Mouse (Mus musculus): Measurements from ENCODE around the gene Fbxl12. TPM values are rescaled to one million over a fixed set of nuclear protein-coding genes. Genes with fewer than 3 reads are reported as not detected.
A peak's percentile ranks its signal among the peaks of the same experiment; 100 is the strongest.
"Not testable (repeated sequence)": the region's sequence is repeated elsewhere in the genome, so short reads cannot be mapped to it uniquely, and the experiment has no call there.

The Fbxl12 gene
- total RNA-seq, 1 experiment from 2014 or later = 6.5 TPM

DNA sequence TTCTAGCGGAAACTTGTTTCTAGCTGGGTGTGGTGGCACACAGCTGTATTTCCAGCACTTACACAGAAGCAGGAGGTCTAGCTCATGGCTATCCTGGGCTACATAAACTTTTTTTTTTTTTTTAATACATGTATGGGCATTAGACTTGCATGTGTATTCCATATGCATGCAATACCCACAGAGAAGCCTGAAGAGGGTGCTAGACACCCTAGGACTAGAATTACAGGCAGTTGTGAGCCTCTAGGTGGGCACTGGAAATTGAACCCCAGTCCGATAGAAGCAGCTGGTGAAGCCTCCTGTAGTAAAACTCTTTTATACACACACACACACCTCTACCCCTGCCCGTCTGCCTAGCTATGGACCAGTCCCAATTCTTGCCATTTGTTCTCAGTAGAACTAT lies 9.3 kb upstream of the Fbxl12 start:
- no peak for ATAC-seq (replicated peaks; ENCODE audit: low read depth, poor library complexity, severe bottlenecking)

DNA sequence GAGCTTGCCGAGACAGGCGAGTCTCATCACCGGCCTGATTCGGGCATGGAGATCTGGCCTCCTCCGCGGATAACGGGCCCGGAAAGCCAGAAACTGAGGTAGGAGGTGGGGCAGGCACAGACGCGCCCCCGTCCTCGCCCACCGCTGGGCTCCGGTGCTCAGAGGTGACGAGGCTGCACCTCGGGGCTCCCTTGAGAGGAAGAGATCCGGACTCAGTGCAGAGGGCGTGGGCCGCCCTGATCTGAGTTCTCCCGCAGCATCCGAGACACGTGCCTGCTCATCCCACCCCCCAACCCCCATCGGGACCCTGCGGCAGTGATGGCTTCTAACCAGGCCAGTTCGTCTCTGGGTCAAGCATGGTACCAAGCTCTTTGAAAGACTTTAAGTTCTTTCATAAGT lies 7.7 kb upstream of the Fbxl12 start:
- peak; percentile 6 for ATAC-seq (replicated peaks; ENCODE audit: low read depth, poor library complexity, severe bottlenecking)

DNA sequence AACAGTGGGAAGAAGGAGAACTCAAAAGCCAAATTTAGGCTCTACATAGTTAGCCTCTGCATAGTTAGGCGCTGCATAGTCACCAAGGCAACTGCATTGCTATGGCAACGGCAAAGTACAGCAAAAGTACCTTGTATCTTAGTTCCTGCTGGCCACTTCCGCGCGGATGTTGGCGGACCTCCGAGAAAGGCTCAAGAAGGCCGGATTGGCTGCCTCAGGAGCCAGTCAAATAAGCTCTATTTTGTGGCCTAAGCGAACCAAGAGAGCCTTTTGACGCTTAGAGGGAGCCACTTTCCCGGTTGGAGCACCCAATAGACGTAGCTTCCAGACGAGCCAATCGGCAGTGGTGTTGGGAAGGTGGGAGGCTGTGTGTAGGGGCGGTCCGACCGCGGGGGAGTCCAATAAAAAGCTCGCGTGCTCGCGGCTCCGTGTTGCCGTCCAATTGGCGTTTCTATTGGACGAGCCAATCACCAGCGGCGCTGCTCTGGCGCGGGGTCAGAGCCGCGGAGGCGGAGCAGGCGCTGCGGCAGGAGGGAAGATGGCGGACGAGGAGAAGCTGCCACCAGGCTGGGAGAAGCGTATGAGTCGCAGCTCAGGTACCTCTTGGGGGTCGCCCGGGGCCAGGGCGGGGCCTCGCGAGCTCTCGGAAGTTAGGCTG lies 7.2 kb upstream of the Fbxl12 start, which contains the start of gene Pin1:
Pin1 (plus strand) TSS at position 494 of the 658 bp plus-strand sequence.
- ATAC-seq (replicated peaks; ENCODE audit: low read depth, poor library complexity, severe bottlenecking) = peak; percentile 95

DNA sequence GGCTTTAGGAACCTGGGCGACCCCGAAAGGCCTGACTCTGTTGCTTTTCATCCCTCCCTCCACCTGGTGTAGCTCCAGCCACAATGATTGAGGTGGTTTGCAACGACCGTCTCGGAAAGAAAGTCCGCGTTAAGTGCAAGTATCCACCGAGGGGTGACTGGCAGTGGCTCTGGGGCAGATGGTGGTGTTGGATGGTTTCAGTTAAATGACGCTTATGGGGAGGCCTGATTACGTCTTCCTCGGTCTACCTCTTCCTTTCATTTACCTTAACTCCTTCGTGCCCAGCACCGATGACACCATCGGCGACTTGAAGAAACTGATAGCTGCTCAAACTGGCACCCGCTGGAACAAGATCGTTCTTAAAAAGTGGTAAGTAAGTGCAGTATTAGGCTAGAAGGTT lies 554 bp upstream of the Fbxl12 start:
- no peak; the same call in 1 of the 2 replicates for ATAC-seq (replicated peaks; ENCODE audit: low read depth, poor library complexity, severe bottlenecking)

DNA sequence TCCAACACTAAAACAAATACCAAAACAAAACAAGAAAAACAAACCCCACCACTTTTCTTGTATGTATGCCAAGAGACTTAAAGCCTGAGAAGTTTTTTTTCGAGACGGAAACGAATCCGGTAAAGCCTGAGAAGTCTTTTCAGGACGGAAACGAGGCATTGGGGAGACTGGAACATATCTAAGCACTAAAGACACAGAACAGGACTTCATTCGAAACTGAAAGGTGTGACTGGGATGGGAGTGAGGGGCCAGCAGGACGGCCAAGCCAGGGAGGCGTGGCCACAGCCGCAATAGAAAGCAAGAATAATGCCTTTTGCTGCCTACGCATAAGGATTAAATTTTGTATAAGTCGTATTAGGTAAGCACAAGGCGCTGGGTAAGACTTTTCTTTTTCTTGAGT lies 786 bp downstream of the Fbxl12 start:
- no peak for ATAC-seq (replicated peaks; ENCODE audit: low read depth, poor library complexity, severe bottlenecking)

DNA sequence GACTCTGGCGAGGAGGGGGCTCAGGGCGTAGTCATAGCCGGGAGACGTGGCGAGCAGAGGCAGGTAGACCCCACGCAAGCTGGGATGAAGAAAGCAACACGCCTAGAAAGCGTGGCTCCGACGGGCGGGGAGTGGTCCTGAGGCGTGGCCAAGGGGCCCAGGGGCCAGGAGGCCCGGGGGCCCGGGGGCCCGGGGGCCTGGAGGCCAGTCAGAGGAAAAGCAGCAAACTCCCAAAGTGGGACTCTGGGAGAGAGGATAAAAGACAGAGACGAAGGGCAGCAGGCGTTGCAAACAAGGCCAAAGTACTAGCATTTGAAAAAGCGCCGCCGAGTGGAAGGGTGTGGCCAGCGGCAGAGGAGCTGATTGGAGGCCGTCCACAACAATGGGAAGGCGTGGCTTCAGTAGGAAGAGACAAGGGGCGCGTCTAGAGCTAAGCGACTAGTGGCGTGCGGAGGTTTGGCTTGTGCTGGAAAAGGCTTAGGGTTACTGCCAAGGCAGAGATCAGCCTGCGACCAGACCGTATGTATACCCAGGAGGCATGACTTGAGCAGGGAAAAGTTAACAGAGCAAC lies 1.6 kb downstream of the Fbxl12 start:
- peak; percentile 76 for ATAC-seq (replicated peaks; ENCODE audit: low read depth, poor library complexity, severe bottlenecking)

DNA sequence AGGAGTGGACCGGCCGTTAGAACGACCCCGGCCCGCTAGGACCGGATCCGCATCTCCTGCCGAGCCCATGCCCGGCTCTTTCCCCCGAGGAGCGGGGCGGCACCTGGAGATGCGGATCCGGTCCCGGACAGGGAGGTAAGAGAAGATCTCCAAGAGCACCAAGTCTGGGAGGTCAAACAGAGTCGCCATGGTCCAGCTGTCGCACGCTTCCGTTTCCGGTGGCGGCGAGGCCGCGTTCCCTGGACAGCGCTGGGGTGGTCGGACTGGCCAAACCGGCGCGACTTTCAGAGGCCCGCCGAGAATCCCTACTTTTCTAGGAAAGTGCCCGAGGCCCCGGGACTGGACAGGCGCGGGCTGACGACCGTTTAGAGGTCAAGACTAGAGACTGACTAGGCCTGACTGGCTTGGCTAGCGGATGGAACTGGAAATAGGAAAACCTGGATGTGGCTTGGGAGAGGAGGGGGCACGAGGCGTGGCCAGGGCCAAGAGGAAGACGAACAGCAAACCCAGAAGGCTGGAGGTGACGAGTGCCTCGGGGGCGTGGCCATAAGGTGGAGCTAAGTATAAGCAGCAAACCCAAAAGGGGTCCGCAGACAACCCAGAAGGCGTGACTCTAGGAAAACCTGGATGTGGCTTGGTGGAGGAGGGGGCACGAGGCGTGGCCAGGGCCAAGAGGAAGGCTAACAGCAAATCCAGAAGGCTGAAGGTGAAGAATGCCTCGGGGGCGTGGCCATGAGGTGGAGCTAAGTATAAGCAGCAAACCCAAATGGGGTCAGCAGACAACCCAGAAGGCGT lies 2.3 kb downstream of the Fbxl12 start, which contains the start of gene Ubl5:
Ubl5 (plus strand) TSS at position 778 of the 795 bp plus-strand sequence.
- peak; percentile 57 for ATAC-seq (replicated peaks; ENCODE audit: low read depth, poor library complexity, severe bottlenecking)

DNA sequence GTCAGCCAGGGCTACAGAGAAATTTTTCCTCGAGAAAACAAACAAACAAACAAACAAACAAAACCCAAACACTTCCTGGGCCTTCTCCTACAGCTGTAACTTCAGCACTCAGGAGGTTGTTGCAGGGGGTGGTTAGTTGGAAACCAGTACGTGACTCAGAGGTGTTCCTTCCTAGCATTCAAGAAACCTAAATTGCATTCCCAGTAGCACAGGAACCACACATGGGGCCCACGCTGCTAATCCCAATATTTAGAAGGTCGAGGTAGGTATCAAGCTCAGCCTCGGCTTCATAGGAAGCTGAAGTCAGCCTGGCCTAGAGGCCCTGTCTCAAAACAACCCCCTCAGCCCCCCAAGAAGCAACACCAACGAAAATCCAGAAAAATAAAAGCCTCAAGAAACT lies 3.1 kb downstream of the Fbxl12 start:
- no peak for ATAC-seq (replicated peaks; ENCODE audit: low read depth, poor library complexity, severe bottlenecking)

DNA sequence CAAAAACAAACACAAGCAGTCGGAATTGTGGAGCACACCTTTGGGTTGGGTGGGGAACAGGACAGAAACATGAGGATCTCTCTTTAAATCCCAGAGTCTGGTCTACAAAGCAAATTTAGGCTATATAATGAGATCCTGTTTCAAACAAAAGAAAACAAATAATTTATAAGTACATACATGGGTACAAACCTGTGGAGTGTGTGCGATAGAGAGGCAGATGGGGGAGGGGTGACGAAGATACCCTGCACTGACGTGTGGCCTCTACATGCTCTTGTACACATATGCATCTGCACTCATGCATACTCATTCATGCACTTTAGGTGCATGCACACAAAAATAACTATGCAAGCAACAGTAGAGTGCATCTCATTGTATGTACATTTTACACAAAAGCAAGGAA lies 5.1 kb downstream of the Fbxl12 start:
- ATAC-seq (replicated peaks; ENCODE audit: low read depth, poor library complexity, severe bottlenecking) = no peak

DNA sequence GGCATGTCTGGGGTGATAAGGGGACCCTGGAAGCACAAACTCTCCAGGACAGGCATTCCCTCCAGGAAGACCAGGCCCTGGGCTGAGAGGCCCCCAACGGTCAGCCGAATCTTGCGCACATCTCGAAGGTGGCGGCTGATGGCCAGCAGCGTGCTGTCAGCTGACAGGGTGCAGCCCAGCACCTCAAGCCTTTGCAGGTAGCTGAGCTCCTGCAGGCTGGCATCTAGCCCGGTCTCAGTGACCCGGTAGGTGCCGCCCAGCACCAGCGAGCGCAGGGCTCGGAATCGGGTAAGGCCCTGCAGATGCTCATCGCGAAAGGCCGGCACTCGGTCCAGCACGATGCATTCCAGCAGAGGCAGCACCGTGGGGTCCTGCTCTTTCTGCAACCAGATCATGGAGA lies 6.0 kb downstream of the Fbxl12 start:
- no peak for ATAC-seq (replicated peaks; ENCODE audit: low read depth, poor library complexity, severe bottlenecking)

DNA sequence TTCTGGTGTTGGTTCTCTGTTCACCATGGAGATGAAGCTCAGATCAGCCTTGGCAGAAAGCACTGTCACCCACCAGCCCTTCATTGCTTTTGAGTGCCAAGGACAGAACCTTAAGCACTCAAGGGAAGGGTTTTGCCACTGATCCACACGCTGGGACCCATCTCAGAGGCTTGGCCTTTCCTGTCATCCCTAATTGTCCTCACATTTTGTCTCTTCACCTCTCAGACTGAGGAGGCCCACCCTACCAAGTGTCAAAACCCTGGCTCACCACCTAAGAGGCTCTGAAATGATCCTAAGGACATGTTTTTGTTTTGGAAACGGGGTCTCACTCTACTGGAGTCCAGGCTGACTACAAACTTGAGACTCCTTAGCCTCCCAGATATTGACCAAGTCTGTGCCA lies 7.8 kb downstream of the Fbxl12 start:
- no peak for ATAC-seq (replicated peaks; ENCODE audit: low read depth, poor library complexity, severe bottlenecking)

DNA sequence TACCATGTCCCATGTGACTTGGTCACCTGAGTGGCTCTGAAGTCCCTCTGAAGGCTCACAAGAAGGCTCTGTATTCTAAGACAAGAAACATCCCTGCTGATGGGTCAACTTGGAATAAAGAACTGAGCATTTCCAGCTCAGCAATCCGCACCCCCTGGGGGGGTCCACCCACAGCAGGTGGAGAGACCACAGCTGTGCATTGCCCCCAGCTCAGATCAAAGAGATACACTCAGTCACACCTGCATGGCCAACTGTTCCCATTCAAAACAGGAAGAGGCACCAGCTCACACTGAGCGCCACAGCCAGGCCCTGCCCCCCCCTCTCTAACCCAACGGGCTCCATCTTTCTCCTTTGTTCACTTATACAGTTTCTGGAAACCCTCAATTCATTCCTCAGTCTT lies 8.3 kb downstream of the Fbxl12 start:
- ATAC-seq (replicated peaks; ENCODE audit: low read depth, poor library complexity, severe bottlenecking) = no peak

DNA sequence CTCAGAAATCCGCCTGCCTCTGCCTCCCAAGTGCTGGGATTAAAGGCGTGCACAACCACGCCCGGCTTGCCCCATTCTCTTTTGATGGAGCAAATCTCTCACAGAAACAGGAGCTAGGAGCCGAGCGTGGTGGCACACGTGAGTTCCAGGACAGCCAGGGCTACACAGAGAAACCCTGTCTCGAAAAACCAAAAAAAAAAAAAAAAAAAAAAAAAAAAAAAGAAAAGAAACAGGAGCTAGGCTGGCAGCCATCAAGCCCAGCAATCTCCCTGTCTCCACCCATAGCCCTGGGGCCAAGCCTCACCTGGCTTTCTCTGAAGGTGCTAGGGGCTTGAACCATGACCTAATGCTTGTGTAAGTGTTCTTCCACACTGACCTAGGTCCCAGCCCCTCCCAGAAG lies 8.9 kb downstream of the Fbxl12 start:
- ATAC-seq (replicated peaks; ENCODE audit: low read depth, poor library complexity, severe bottlenecking) = not testable (repeated sequence)

DNA sequence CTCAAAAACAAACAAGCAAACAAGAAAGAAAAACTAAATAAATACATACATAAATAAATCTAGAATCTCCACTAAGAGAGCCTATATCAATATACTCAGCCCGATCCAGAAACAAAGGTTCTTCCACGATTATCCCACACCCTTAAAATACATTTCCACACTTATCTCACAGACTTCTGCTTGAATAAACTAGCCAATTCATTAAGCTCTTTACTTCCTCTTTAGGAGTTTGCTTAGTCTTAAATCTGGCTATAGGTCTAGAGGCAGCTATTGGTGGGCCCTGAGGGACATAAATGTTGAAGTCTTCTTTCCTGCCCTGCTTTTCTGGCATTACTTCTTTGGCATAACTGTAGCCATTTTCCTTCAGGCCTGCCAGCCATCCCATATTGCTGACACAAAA lies 13.2 kb downstream of the Fbxl12 start:
- ATAC-seq (replicated peaks; ENCODE audit: low read depth, poor library complexity, severe bottlenecking) = no peak

DNA sequence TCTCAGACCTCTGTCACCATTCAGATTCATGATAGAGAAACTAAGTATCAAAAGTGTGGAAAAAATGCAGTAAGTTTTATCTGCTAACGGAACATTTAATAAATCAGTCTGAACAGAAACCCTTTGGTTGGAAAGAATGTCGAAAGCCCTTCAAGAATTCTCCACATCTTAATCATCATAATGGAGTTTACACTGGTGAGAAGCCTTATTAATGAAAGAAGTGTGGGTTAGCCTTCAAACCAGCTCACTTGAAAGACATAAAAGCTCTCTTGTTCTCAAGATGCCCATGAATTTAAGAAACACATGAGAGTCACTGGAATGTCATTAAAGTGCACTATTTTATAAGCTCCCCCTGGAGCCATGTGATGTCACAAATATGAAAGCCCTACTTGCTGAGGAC lies 27.9 kb downstream of the Fbxl12 start:
- no peak for ATAC-seq (replicated peaks; ENCODE audit: low read depth, poor library complexity, severe bottlenecking)

DNA sequence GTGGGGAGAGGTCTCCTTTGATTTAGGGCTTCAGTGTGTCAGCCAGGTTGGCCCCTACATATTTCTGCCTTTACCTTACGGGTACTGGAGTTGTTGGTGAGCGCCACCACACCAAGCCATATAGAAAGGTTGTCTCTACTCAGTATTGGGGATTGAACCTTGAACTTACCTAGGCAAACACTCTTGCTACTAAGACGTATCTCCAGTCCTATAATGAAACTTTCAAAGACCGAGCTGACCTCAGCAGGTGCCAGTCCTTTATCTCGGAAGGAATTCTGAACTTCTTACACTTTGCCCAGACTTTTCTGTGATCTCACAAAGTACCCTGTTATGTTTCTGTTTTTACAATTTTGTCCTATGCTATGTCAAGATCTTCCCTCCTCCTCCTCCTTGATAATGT lies 32.6 kb downstream of the Fbxl12 start:
- no peak for ATAC-seq (replicated peaks; ENCODE audit: low read depth, poor library complexity, severe bottlenecking)

DNA sequence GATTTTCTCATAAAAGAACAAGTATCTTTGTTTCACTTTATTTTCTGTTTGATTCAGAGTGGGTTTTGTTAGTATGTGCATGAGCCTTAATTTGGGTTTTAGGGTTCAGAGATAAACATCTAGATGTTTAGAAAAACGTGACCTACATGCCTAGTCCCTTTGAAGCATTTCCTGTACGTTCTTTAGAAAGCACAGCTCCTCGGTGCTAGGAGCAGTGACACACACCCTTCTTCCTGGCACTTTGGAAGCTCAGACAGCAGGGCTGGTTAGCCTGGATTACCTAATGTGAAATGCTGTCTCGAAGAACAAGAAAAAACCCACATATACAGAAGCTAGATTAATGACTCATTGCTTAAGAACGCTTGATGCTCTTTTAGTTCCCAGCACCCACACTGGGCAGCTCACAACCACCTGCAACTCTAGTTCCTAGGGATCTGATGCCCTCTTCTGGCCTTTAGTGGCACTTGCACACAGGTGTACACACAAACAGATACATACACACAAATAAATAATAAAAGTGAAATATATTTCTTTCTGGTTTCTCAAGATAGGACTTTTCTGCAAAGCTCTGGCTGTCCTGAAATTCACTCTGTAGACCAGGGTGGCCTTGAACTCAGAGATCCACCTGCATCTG lies 34.6 kb downstream of the Fbxl12 start:
- ATAC-seq (replicated peaks; ENCODE audit: low read depth, poor library complexity, severe bottlenecking) = no peak

DNA sequence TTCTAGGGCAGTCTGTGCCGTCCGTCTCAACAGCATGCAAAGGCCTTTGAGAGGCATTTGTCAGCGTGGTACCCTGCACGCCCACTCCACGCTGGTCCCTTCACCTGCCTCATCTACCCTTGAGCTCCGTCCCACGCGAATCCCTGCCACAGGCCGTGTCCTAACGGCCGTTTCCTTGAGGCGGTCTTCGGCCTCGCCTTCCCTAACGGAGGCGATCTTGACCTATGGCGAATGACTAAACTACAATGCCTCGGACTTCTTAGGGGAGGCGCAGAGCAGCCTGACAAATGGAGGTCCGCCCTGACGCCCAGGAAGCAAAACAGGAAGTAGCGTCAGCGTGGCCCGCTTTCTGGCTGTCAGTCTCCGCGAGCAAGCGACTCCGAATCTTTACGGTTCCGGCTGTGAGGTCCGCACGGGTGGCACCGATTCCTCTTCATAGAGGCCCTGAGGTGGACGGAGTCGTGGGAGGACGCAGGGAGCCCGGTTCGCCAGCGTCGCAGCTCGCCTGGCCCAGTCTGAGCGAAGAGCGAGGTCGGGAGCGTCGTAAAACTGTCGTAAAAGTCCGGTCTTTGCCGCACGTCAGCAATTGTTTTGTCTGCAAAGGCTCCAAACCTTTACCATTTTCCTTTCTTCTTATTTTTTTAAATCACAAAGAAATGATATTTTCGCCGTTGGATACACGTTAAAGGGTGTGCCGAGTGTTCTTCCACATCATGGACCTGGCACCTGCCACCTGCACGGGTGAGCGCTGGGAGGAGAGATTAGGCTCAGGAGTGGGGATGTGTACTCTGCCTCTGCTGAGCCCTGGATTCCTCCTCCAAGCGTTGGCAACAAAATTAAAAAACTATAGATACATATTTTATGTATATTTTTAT lies 37.2 kb downstream of the Fbxl12 start:
- ATAC-seq (replicated peaks; ENCODE audit: low read depth, poor library complexity, severe bottlenecking) = peak; percentile 98

DNA sequence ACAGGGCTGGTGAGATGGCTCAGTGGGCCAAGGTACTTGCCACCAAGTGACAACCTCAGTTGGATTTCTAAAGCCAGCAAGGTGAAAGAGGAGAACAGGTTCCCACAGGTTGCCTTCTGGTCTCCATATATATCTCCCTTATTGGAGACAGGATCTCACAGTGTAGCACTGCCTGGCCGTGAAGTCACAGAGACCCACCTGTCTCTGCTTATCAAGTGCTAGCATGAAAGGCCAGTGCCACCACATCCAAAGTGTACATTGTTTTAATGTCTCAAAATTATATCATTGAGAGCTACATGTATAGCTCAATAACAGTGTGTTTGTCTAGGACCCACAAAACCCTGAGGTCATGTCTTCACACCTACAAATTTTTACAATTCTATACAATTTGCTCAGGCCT lies 38.3 kb downstream of the Fbxl12 start:
- no peak for ATAC-seq (replicated peaks; ENCODE audit: low read depth, poor library complexity, severe bottlenecking)

DNA sequence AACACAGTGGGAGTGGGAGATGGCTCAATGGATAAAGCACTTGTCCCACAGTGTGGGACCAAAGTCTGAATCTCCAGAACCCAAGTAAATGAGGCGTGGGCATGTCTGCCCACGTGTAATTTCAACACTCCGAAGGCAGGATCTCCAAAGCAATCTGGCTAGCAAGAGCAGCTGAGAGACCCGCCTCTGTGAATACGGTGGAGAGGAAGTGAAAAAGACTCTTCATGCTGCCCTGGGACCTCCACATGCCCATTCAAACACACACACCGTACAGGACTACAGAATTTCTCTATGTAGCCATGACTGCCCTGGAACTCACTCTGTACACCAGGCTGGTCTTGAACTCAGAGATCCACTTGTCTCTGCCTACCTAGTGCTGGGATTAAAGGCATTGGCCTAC lies 43.3 kb downstream of the Fbxl12 start:
- 0 out of 2 replicates have a peak, but pooled peaks have one; percentile 36 for ATAC-seq (replicated peaks; ENCODE audit: low read depth, poor library complexity, severe bottlenecking)

Measured in common myeloid progenitor, adult 5-6 weeks (primary cell).